Mouse (Mus musculus): ENCODE results near the gene Slc18a3. TPM values are rescaled to one million over a fixed set of nuclear protein-coding genes. Genes with fewer than 3 reads are reported as not detected.

The Slc18a3 gene
- polyA plus RNA-seq, 1 experiment from 2014 or later = 0.09 TPM

- H3K27ac ChIP-seq = no peak overlapping the region
- peaks cover 4% of the 10 kb centered on the region; the same call in 1 of the 2 replicates for H3K4me1 ChIP-seq
- H3K36me3 ChIP-seq (replicated peaks) = no peaks in the 10 kb centered on the region
- DNase-seq (ENCODE audit: extremely low spot score, low spot score) = no peak
- no peaks in the 10 kb centered on the region for H3K9me3 ChIP-seq
- H3K27me3 ChIP-seq (ENCODE audit: poor library complexity, severe bottlenecking) = peaks cover 21% of the 10 kb centered on the region
- peak overlapping the region; percentile 0 for H3K4me3 ChIP-seq
- 22% methylated on average over 13 of the region's 13 CpGs for WGBS
These were observed 27.9 kb upstream of the Slc18a3 start for GRCm38 (mm10) chr14:32492521-32492920.

- Histone ChIP-seq H3K9me3 (no peaks in the 10 kb centered on the region), H3K4me1 (no peaks in the 10 kb centered on the region), H3K4me3 (no peak overlapping the region), H3K27ac (no peak overlapping the region), H3K36me3 (replicated peaks) (no peaks in the 10 kb centered on the region), H3K27me3 (ENCODE audit: poor library complexity, severe bottlenecking) (no peaks in the 10 kb centered on the region)
- WGBS = 13% methylated on average over 3 of the region's 3 CpGs
- peak; percentile 24 for DNase-seq (ENCODE audit: extremely low spot score, low spot score)
These were observed 17.4 kb upstream of the Slc18a3 start for GRCm38 (mm10) chr14:32482061-32482460.

- no peak for DNase-seq (ENCODE audit: extremely low spot score, low spot score)
- H3K27me3 ChIP-seq (ENCODE audit: poor library complexity, severe bottlenecking) = no peaks in the 10 kb centered on the region
- no peak overlapping the region for H3K27ac ChIP-seq
- H3K4me3 ChIP-seq = no peak overlapping the region
- no peaks in the 10 kb centered on the region for H3K36me3 ChIP-seq (replicated peaks)
- no peaks in the 10 kb centered on the region for H3K4me1 ChIP-seq
- WGBS = 72% methylated on average over 1 of the region's 1 CpGs
- H3K9me3 ChIP-seq = no peaks in the 10 kb centered on the region
These were observed 12.9 kb upstream of the Slc18a3 start for GRCm38 (mm10) chr14:32477581-32477980.

- H3K9me3 ChIP-seq = no peaks in the 10 kb centered on the region
- no peaks in the 10 kb centered on the region for H3K36me3 ChIP-seq (replicated peaks)
- H3K4me1 ChIP-seq = no peaks in the 10 kb centered on the region
- no peak overlapping the region for H3K4me3 ChIP-seq
- no peaks in the 10 kb centered on the region for H3K27me3 ChIP-seq (ENCODE audit: poor library complexity, severe bottlenecking)
- DNase-seq (ENCODE audit: extremely low spot score, low spot score) = no peak
- H3K27ac ChIP-seq = no peak overlapping the region
- 79% methylated on average over 6 of the region's 6 CpGs for WGBS
These were observed 11.9 kb upstream of the Slc18a3 start for GRCm38 (mm10) chr14:32476559-32476958.

GRCm38 (mm10) chr14:32472996-32473395 is 8.3 kb upstream of the Slc18a3 start:
- no peaks in the 10 kb centered on the region for H3K4me1 ChIP-seq
- no peaks in the 10 kb centered on the region for H3K9me3 ChIP-seq
- WGBS = 11% methylated on average over 4 of the region's 4 CpGs
- H3K27me3 ChIP-seq (ENCODE audit: poor library complexity, severe bottlenecking) = peaks cover 10% of the 10 kb centered on the region
- H3K4me3 ChIP-seq = no peak overlapping the region
- DNase-seq (ENCODE audit: extremely low spot score, low spot score) = peak; percentile 33
- no peaks in the 10 kb centered on the region for H3K36me3 ChIP-seq (replicated peaks)
- no peak overlapping the region for H3K27ac ChIP-seq

GRCm38 (mm10) chr14:32467606-32468005 is 3.0 kb upstream of the Slc18a3 start:
- WGBS = 9% methylated on average over 5 of the region's 5 CpGs
- peak; percentile 53 for DNase-seq (ENCODE audit: extremely low spot score, low spot score)

GRCm38 (mm10) chr14:32465889-32466288 is 1.2 kb upstream of the Slc18a3 start, which contains the start of gene Chat:
Gene Chat (minus strand): TSS chr14:32465989.
- Histone ChIP-seq H3K27ac (no peak within 1 kb of the TSS), H3K9me3 (no peaks in the 10 kb centered on the region), H3K36me3 (replicated peaks) (no peaks in the 10 kb centered on the region), H3K4me3 (peak within 1 kb of the TSS; percentile 46), H3K4me1 (peaks cover 35% of the 10 kb centered on the region), H3K27me3 (ENCODE audit: poor library complexity, severe bottlenecking) (peaks cover 81% of the 10 kb centered on the region)
- no peak for DNase-seq (ENCODE audit: extremely low spot score, low spot score)
- WGBS = 16% methylated on average over 13 of the region's 13 CpGs

More at GRCm38 (mm10) chr14:32467606-32468005, 3.0 kb upstream of the Slc18a3 start:
- Histone ChIP-seq H3K27ac (no peak overlapping the region), H3K4me1 (peaks cover 32% of the 10 kb centered on the region), H3K9me3 (no peaks in the 10 kb centered on the region), H3K36me3 (replicated peaks) (no peaks in the 10 kb centered on the region), H3K27me3 (ENCODE audit: poor library complexity, severe bottlenecking) (peaks cover 64% of the 10 kb centered on the region), H3K4me3 (no peak overlapping the region)

GRCm38 (mm10) chr14:32465506-32465870 is 838 bp upstream of the Slc18a3 start:
- Histone ChIP-seq H3K4me3 (peak overlapping the region; percentile 46), H3K27me3 (ENCODE audit: poor library complexity, severe bottlenecking) (peaks cover 85% of the 10 kb centered on the region), H3K4me1 (peaks cover 38% of the 10 kb centered on the region), H3K36me3 (replicated peaks) (no peaks in the 10 kb centered on the region), H3K27ac (no peak overlapping the region), H3K9me3 (no peaks in the 10 kb centered on the region)
- DNase-seq (ENCODE audit: extremely low spot score, low spot score) = no peak
- 2% methylated on average over 7 of the region's 11 CpGs for WGBS

- no peak overlapping the region for H3K27ac ChIP-seq
- no peak for DNase-seq (ENCODE audit: extremely low spot score, low spot score)
- H3K9me3 ChIP-seq = no peaks in the 10 kb centered on the region
- 3% methylated on average over 74 of the region's 74 CpGs for WGBS
- no peaks in the 10 kb centered on the region for H3K36me3 ChIP-seq (replicated peaks)
- peak overlapping the region; percentile 46 for H3K4me3 ChIP-seq
- H3K27me3 ChIP-seq (ENCODE audit: poor library complexity, severe bottlenecking) = peaks cover 100% of the 10 kb centered on the region
- peaks cover 40% of the 10 kb centered on the region for H3K4me1 ChIP-seq
These were observed 1.2 kb downstream of the Slc18a3 start for GRCm38 (mm10) chr14:32463211-32464040.

GRCm38 (mm10) chr14:32452552-32452951 is 12.1 kb downstream of the Slc18a3 start:
- DNase-seq (ENCODE audit: extremely low spot score, low spot score) = no peak
- Histone ChIP-seq H3K36me3 (replicated peaks) (no peaks in the 10 kb centered on the region), H3K27me3 (ENCODE audit: poor library complexity, severe bottlenecking) (peaks cover 43% of the 10 kb centered on the region), H3K4me3 (no peak overlapping the region), H3K4me1 (peaks cover 7% of the 10 kb centered on the region; the same call in 1 of the 2 replicates), H3K9me3 (no peaks in the 10 kb centered on the region), H3K27ac (no peak overlapping the region)
- 34% methylated on average over 4 of the region's 4 CpGs for WGBS

GRCm38 (mm10) chr14:32446989-32447388 is 17.7 kb downstream of the Slc18a3 start:
- no peak overlapping the region for H3K4me3 ChIP-seq
- no peaks in the 10 kb centered on the region for H3K9me3 ChIP-seq
- H3K4me1 ChIP-seq = peaks cover 18% of the 10 kb centered on the region
- 90% methylated on average over 6 of the region's 6 CpGs for WGBS
- no peak for DNase-seq (ENCODE audit: extremely low spot score, low spot score)
- no peaks in the 10 kb centered on the region for H3K36me3 ChIP-seq (replicated peaks)
- peaks cover 31% of the 10 kb centered on the region for H3K27me3 ChIP-seq (ENCODE audit: poor library complexity, severe bottlenecking)
- no peak overlapping the region for H3K27ac ChIP-seq

- no peaks in the 10 kb centered on the region for H3K36me3 ChIP-seq (replicated peaks)
- H3K27ac ChIP-seq = no peak overlapping the region
- no peak overlapping the region for H3K4me3 ChIP-seq
- H3K9me3 ChIP-seq = no peaks in the 10 kb centered on the region
- H3K4me1 ChIP-seq = peaks cover 33% of the 10 kb centered on the region
- peaks cover 43% of the 10 kb centered on the region for H3K27me3 ChIP-seq (ENCODE audit: poor library complexity, severe bottlenecking)
- DNase-seq (ENCODE audit: extremely low spot score, low spot score) = no peak
- WGBS = 6% methylated on average over 8 of the region's 8 CpGs
These were observed 21.2 kb downstream of the Slc18a3 start for GRCm38 (mm10) chr14:32443446-32443845.

- 49% methylated on average over 3 of the region's 3 CpGs for WGBS
- no peak overlapping the region for H3K27ac ChIP-seq
- peaks cover 33% of the 10 kb centered on the region for H3K4me1 ChIP-seq
- H3K27me3 ChIP-seq (ENCODE audit: poor library complexity, severe bottlenecking) = peaks cover 37% of the 10 kb centered on the region
- no peaks in the 10 kb centered on the region for H3K9me3 ChIP-seq
- H3K4me3 ChIP-seq = no peak overlapping the region
- DNase-seq (ENCODE audit: extremely low spot score, low spot score) = no peak
- H3K36me3 ChIP-seq (replicated peaks) = no peaks in the 10 kb centered on the region
These were observed 24.9 kb downstream of the Slc18a3 start for GRCm38 (mm10) chr14:32439744-32440143.
